Mouse (Mus musculus): ENCODE measurements around the gene Tnk2. TPM values are rescaled to one million over a fixed set of nuclear protein-coding genes. Genes with fewer than 3 reads are reported as not detected.

Gene Tnk2
- polyA plus RNA-seq, 2 experiments, result 3.8 to 15.3 TPM

DNA sequence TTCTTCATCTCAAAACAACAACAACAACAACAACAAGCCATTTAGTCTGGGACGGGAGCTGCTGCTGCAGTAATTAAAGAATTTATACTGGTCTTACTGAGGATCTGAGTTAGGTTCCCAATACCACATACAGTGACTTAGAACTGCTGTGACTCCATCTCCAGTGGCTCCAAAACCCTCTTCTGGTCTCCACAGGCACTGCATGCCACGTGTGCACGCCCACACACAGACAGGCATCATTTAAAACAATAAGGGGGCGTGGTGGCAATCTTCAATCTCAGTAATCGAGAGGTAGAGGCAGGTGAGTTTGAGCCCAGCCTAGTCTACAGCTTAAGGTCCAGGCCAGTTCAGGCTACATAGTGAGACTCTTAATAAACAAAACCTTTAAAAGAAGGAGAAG is 43.5 kb downstream of the Tnk2 start:
- H3K9me3 ChIP-seq (ENCODE audit: control insufficient read depth, low read length), result no peaks in the 10 kb centered on the region
- H3K36me3 ChIP-seq (replicated peaks; ENCODE audit: control insufficient read depth, insufficient read depth, low read depth), result peaks cover 6% of the 10 kb centered on the region
- no peaks in the 10 kb centered on the region for H3K27me3 ChIP-seq (ENCODE audit: control insufficient read depth, insufficient read depth, low read length)
- WGBS (ENCODE audit: insufficient replicate concordance), result 59% methylated on average over 5 of the region's 5 CpGs
- H3K4me2 ChIP-seq (ENCODE audit: low read depth), result no peak overlapping the region
- H3K27ac ChIP-seq, result no peak overlapping the region
- peaks cover 0 to 7% of the 10 kb centered on the region in 2 experiments; a peak in 2 of 4 replicates for H3K4me1 ChIP-seq (replicated peaks; ENCODE audit: control insufficient read depth in 2 of 2, insufficient read depth in 2 of 2, low read length in 1 of 2)
- H3K9ac ChIP-seq (replicated peaks), result no peak overlapping the region
- no peak for TF ChIP-seq EP300 (IDR thresholded peaks at IDR 0.05; ENCODE audit: low read depth)
- TF ChIP-seq CTCF (IDR thresholded peaks at IDR 0.05; ENCODE audit: low read depth), result peak; percentile 33
- no peak for ATAC-seq (ENCODE audit: insufficient read depth)
- no peak overlapping the region for H3K4me3 ChIP-seq (ENCODE audit: insufficient read depth in 1 of 2, low read depth in 2 of 2, low read length in 2 of 2)
- DNase-seq (ENCODE audit: low read depth in 3 of 3, low spot score in 3 of 3), result no peak

DNA sequence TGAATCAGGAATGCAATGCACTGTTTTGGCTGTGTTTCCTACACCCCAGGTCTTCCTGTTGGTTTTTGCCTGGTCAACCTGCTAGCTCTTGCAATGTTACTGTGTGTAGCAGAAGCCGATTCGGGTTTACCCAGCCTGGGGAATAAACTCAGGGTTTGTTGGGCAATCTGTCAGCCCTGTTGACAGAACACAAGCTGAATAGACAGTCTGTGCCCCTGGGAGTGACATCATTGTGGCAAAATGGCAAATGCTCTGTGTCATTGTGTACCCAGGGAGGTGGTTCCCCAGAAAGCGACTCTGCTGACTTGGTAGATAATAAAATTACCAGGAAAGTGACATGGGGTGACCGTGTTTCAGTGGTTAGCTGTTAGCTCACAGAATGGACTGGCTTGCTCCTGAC is 45.1 kb downstream of the Tnk2 start:
- WGBS (ENCODE audit: insufficient replicate concordance), result 18% methylated on average over 4 of the region's 4 CpGs
- Histone ChIP-seq H3K4me1 (replicated peaks; ENCODE audit: control insufficient read depth in 2 of 2, insufficient read depth in 2 of 2, low read length in 1 of 2) (peaks cover 0 to 7% of the 10 kb centered on the region in 2 experiments; a peak in 2 of 4 replicates), H3K9ac (replicated peaks) (no peak overlapping the region; the same call in 1 of the 2 replicates), H3K36me3 (replicated peaks; ENCODE audit: control insufficient read depth, insufficient read depth, low read depth) (no peaks in the 10 kb centered on the region), H3K27ac (peak overlapping the region; percentile 32; the same call in 1 of the 2 replicates), H3K27me3 (ENCODE audit: control insufficient read depth, insufficient read depth, low read length) (no peaks in the 10 kb centered on the region), H3K4me2 (ENCODE audit: low read depth) (no peak overlapping the region), H3K4me3 (ENCODE audit: insufficient read depth in 1 of 2, low read depth in 2 of 2, low read length in 2 of 2) (no peak overlapping the region), H3K9me3 (ENCODE audit: control insufficient read depth, low read length) (no peaks in the 10 kb centered on the region)
- TF ChIP-seq EP300 (IDR thresholded peaks at IDR 0.05; ENCODE audit: low read depth) (no peak), CTCF (IDR thresholded peaks at IDR 0.05; ENCODE audit: low read depth) (no peak)
- DNase-seq (ENCODE audit: low read depth in 3 of 3, low spot score in 3 of 3) (peak in 2 of 3 experiments; percentile 40 to 56), ATAC-seq (ENCODE audit: insufficient read depth) (peak; percentile 62)

DNA sequence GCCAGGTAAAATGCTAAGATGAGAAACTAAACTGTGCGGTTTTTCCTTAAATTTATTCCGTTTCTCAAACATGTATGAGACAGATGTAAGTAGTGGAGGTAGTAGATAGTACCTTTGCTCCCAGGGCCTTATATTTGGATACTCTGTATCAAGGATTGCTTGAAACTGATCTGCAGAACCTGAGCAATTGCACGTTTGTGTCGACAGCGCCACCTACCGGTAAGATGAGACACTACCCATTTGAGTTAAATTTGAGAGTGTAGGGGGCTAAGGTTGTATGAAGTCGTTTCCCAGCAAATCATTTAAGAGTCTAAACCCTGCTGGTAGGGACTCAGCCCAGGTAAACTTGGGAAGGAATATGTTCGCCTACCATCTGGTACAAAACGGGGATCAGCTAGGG is 45.8 kb downstream of the Tnk2 start:
- TF ChIP-seq EP300 (IDR thresholded peaks at IDR 0.05; ENCODE audit: low read depth), result no peak
- TF ChIP-seq CTCF (IDR thresholded peaks at IDR 0.05; ENCODE audit: low read depth), result peak; percentile 91
- Histone ChIP-seq H3K4me1 (replicated peaks; ENCODE audit: control insufficient read depth in 2 of 2, insufficient read depth in 2 of 2, low read length in 1 of 2) (peaks cover 0 to 7% of the 10 kb centered on the region in 2 experiments; a peak in 2 of 4 replicates), H3K27ac (no peak overlapping the region), H3K27me3 (ENCODE audit: control insufficient read depth, insufficient read depth, low read length) (no peaks in the 10 kb centered on the region), H3K36me3 (replicated peaks; ENCODE audit: control insufficient read depth, insufficient read depth, low read depth) (no peaks in the 10 kb centered on the region), H3K9ac (replicated peaks) (no peak overlapping the region), H3K4me3 (ENCODE audit: insufficient read depth in 1 of 2, low read depth in 2 of 2, low read length in 2 of 2) (no peak overlapping the region), H3K9me3 (ENCODE audit: control insufficient read depth, low read length) (no peaks in the 10 kb centered on the region), H3K4me2 (ENCODE audit: low read depth) (no peak overlapping the region; the same call in 1 of the 2 replicates)
- 4% methylated on average over 9 of the region's 9 CpGs for WGBS (ENCODE audit: insufficient replicate concordance)
- DNase-seq (ENCODE audit: low read depth in 3 of 3, low spot score in 3 of 3), result peak; percentile 55 to 57 (median 55)
- no peak for ATAC-seq (ENCODE audit: insufficient read depth)

DNA sequence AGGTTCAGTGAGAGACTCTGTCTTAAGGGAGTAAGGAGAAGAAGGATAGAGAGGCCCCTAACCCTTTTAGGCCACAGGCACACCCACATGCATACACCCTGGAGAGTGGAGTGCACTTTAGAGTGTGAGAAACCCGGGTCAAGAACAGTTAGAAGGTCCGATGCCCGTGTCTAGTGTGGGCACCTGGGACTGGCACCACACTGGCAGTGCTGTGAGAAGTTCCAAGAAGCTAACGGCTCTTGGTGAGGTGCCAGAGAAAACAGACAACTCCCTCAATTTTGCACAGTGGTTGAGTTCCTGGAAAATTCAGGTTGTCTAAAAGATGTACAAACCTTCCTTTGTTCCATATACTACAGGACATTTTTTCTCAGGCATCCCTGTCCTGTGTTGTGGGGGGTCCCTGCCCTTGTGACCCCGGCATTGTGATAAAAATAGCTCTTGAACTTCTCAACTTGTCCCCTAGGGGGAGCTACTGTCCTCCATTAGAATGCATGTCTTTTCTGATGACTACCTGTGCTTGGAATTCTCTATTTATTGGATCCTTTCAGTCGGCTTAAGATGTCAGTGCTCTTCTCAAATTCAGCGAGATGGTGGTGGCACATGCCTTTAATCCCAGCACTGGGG is 53.3 kb downstream of the Tnk2 start:
- ATAC-seq (ENCODE audit: insufficient read depth), result no peak
- WGBS (ENCODE audit: insufficient replicate concordance), result 17% methylated on average over 7 of the region's 7 CpGs
- peaks cover 0 to 3% of the 10 kb centered on the region in 2 experiments; a peak in 2 of 4 replicates for H3K4me1 ChIP-seq (replicated peaks; ENCODE audit: control insufficient read depth in 2 of 2, insufficient read depth in 2 of 2, low read length in 1 of 2)
- no peaks in the 10 kb centered on the region for H3K36me3 ChIP-seq (replicated peaks; ENCODE audit: control insufficient read depth, insufficient read depth, low read depth)
- TF ChIP-seq EP300 (IDR thresholded peaks at IDR 0.05; ENCODE audit: low read depth), result no peak
- TF ChIP-seq CTCF (IDR thresholded peaks at IDR 0.05; ENCODE audit: low read depth), result peak; percentile 77
- no peak overlapping the region for H3K4me2 ChIP-seq (ENCODE audit: low read depth)
- H3K9me3 ChIP-seq (ENCODE audit: control insufficient read depth, low read length), result no peaks in the 10 kb centered on the region
- H3K4me3 ChIP-seq (ENCODE audit: insufficient read depth in 1 of 2, low read depth in 2 of 2, low read length in 2 of 2), result no peak overlapping the region
- H3K27ac ChIP-seq, result no peak overlapping the region
- H3K27me3 ChIP-seq (ENCODE audit: control insufficient read depth, insufficient read depth, low read length), result no peaks in the 10 kb centered on the region
- peak in 1 of 3 experiments; percentile 38 for DNase-seq (ENCODE audit: low read depth in 3 of 3, low spot score in 3 of 3)
- H3K9ac ChIP-seq (replicated peaks), result no peak overlapping the region

DNA sequence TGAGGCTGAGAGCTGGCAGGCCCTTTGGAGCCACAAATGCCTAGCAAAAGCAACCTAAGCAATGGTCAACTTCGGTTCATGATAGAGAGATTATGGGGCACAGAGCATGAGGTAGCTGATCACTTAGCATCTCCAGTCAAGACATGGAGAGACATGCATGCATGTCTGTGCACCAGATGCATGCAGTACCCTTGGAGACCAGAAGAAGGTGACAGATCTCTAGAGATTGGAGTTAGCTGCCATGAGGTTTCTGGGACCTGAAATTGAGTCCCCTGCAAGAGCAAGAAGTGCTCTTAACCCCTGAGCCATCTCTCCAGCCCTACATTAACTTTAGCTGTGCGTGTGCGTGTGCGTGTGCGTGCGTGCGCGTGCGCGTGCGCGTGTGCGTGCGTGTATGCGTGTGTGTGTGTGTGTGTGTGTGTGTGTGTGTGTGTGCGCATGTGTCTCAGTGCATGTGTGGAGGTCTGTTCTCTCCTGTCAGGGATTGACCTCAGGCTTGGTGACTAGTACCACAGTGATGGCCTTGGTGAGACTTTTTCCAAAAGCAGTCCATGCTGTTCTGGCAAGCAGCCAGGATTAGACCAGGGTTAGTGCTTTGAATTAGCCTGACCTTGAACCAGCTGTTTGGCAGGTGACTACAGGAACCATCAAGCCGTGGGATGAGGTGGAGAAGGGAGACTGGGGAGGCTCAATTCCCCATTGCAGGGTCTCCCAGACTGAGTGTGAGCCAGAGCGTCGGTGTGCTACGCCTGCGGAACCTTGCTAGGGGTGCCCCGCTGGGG is 54.2 kb downstream of the Tnk2 start:
- Histone ChIP-seq H3K9ac (replicated peaks) (no peak overlapping the region), H3K36me3 (replicated peaks; ENCODE audit: control insufficient read depth, insufficient read depth, low read depth) (no peaks in the 10 kb centered on the region), H3K27ac (no peak overlapping the region), H3K4me2 (ENCODE audit: low read depth) (no peak overlapping the region), H3K4me1 (replicated peaks; ENCODE audit: control insufficient read depth in 2 of 2, insufficient read depth in 2 of 2, low read length in 1 of 2) (peaks cover 0 to 3% of the 10 kb centered on the region in 2 experiments; a peak in 2 of 4 replicates), H3K9me3 (ENCODE audit: control insufficient read depth, low read length) (no peaks in the 10 kb centered on the region), H3K4me3 (ENCODE audit: insufficient read depth in 1 of 2, low read depth in 2 of 2, low read length in 2 of 2) (no peak overlapping the region), H3K27me3 (ENCODE audit: control insufficient read depth, insufficient read depth, low read length) (no peaks in the 10 kb centered on the region)
- DNase-seq (ENCODE audit: low read depth in 3 of 3, low spot score in 3 of 3) (no peak), ATAC-seq (ENCODE audit: insufficient read depth) (no peak)
- TF ChIP-seq CTCF (IDR thresholded peaks at IDR 0.05; ENCODE audit: low read depth) (peak; percentile 38; the same call in 1 of the 2 replicates), EP300 (IDR thresholded peaks at IDR 0.05; ENCODE audit: low read depth) (no peak)
- WGBS (ENCODE audit: insufficient replicate concordance), result 84% methylated on average over 22 of the region's 22 CpGs

All from liver, embryonic 14.5 days (tissue).